Mouse (Mus musculus): ENCODE measurements around the gene Trhr2. TPM values are rescaled to one million over a fixed set of nuclear protein-coding genes. Genes with fewer than 3 reads are reported as not detected.

Gene Trhr2
- polyA plus RNA-seq, 1 experiment, result 1.8 TPM

DNA sequence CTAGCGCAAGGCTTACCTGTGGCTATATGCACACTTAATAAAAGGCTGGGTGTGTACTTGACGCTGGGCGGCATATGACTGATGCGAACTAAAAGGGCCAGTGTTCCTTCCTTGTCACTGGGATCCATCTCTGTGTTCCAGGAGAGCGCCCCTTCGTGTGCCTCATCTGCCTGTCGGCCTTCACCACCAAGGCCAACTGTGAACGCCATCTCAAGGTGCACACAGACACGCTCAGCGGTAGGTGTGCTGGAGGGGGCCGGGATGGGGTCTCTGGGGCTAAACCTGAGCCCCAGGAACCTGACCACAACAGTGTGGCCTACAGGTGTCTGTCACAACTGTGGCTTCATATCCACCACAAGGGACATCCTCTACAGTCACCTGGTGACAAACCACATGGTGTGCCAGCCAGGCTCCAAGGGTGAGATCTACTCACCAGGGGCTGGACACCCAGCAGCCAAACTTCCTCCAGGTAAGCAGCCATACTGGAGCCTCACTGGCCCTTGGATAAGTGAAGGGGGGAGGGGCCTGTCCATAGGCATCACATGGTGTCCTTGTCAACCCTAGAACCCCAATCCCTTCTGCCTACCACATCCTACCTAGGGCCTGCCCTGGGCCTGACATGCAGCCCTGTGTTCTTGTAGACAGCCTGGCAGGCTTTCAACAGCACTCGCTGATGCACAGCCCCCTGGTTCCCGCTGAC, 25.6 kb downstream of the Trhr2 start:
- TF ChIP-seq POLR2A (IDR thresholded peaks at IDR 0.05; ENCODE audit: borderline replicate concordance, insufficient read depth, low read length), result no peak
- TF ChIP-seq CTCF (IDR thresholded peaks at IDR 0.05; ENCODE audit: borderline replicate concordance, insufficient read depth, low read depth, low read length), result no peak
- H3K27me3 ChIP-seq (ENCODE audit: control insufficient read depth, insufficient read depth, low read length), result no peaks in the 10 kb centered on the region; the same call in 1 of the 2 replicates
- 93% methylated on average over 13 of the region's 13 CpGs for WGBS

GRCm38 (mm10) chr8:122333531-122333930, 27.0 kb downstream of the Trhr2 start:
- no peak overlapping the region for H3K27ac ChIP-seq (ENCODE audit: insufficient read depth, low read length)
- H3K4me1 ChIP-seq (ENCODE audit: control insufficient read depth, insufficient read depth, low read length), result peaks cover 5% of the 10 kb centered on the region
- H3K27me3 ChIP-seq (ENCODE audit: control insufficient read depth, insufficient read depth, low read length), result no peaks in the 10 kb centered on the region; the same call in 1 of the 2 replicates
- no peak for TF ChIP-seq CTCF (IDR thresholded peaks at IDR 0.05; ENCODE audit: borderline replicate concordance, insufficient read depth, low read depth, low read length)
- no peak for TF ChIP-seq POLR2A (IDR thresholded peaks at IDR 0.05; ENCODE audit: borderline replicate concordance, insufficient read depth, low read length)
- DNase-seq, result no peak
- H3K4me3 ChIP-seq (replicated peaks; ENCODE audit: insufficient read depth, low read depth, low read length), result no peak overlapping the region
- WGBS, result 88% methylated on average over 7 of the region's 7 CpGs

More for the DNA sequence above, 25.6 kb downstream of the Trhr2 start:
- Histone ChIP-seq H3K4me3 (replicated peaks; ENCODE audit: insufficient read depth, low read depth, low read length) (no peak overlapping the region), H3K27ac (ENCODE audit: insufficient read depth, low read length) (no peak overlapping the region), H3K4me1 (ENCODE audit: control insufficient read depth, insufficient read depth, low read length) (peaks cover 3% of the 10 kb centered on the region; the same call in 1 of the 2 replicates)
- DNase-seq, result no peak

- Histone ChIP-seq H3K4me3 (replicated peaks; ENCODE audit: insufficient read depth, low read depth, low read length) (no peak overlapping the region), H3K27ac (ENCODE audit: insufficient read depth, low read length) (no peak overlapping the region), H3K4me1 (ENCODE audit: control insufficient read depth, insufficient read depth, low read length) (peaks cover 9% of the 10 kb centered on the region), H3K27me3 (ENCODE audit: control insufficient read depth, insufficient read depth, low read length) (no peaks in the 10 kb centered on the region; the same call in 1 of the 2 replicates)
- TF ChIP-seq CTCF (IDR thresholded peaks at IDR 0.05; ENCODE audit: borderline replicate concordance, insufficient read depth, low read depth, low read length), result peak; percentile 97
- TF ChIP-seq POLR2A (IDR thresholded peaks at IDR 0.05; ENCODE audit: borderline replicate concordance, insufficient read depth, low read length), result no peak
- peak; percentile 78 to 90 for DNase-seq
- whole genome bisulfite sequencing, result 50% methylated on average over 6 of the region's 6 CpGs
These were observed 27.6 kb downstream of the Trhr2 start for GRCm38 (mm10) chr8:122332753-122333506.

DNA sequence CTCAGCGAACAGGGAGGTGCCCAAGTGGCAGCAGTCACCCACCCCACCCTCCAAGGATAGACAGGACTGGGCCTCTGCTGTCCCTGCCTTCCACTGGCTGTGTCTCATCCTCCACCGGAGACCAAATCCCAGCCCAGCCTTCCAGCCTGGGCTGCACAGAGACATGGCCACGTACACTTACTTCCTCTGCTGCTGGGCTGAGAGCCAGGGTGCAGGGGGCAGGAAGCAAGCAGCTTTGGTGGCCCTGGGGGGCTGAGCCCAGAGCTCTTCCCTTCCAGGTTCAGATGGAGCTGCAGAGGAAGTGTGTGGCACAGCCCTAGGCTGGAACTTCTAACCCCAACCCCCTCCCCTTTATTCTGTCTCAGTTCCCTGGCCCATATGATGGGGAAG, 29.4 kb downstream of the Trhr2 start:
- TF ChIP-seq POLR2A (IDR thresholded peaks at IDR 0.05; ENCODE audit: borderline replicate concordance, insufficient read depth, low read length) (no peak), CTCF (IDR thresholded peaks at IDR 0.05; ENCODE audit: borderline replicate concordance, insufficient read depth, low read depth, low read length) (no peak)
- WGBS, result 65% methylated on average over 3 of the region's 3 CpGs
- Histone ChIP-seq H3K4me1 (ENCODE audit: control insufficient read depth, insufficient read depth, low read length) (peaks cover 9% of the 10 kb centered on the region), H3K27me3 (ENCODE audit: control insufficient read depth, insufficient read depth, low read length) (no peaks in the 10 kb centered on the region), H3K27ac (ENCODE audit: insufficient read depth, low read length) (no peak overlapping the region), H3K4me3 (replicated peaks; ENCODE audit: insufficient read depth, low read depth, low read length) (no peak overlapping the region)
- DNase-seq, result no peak

DNA sequence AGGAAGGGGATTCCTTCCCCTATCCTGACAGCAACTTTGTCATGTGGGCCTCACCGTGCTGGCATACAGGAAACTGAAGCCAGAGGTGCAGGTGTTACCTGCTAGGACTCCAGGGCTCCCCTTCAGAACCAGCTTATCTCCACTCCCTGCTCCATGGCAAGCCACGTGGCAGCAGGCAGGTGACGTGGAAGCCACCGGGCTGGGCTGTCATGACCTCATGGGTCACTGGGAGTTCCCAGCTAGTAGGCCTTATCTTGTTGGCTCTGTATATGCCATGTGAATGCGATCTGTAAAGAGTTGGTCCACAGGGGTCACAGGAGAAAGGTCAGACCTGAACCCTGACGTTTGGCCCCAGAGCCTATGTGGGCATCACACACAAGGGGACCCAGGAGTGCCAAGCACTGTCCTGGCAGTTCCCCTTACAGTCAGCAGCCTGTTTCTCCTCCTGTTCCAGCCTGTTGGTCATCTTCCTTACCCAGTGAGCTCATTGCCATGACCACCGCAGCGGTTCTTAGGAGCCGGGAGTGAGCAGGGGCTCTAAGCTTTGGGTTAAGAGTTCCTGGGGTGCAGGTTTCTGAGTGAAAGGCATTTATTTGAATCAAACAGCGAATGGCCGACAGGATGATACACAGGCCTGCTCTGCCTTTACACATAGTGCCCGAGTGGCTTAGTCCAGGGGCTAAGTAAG, 30.0 kb downstream of the Trhr2 start:
- no peak for TF ChIP-seq CTCF (IDR thresholded peaks at IDR 0.05; ENCODE audit: borderline replicate concordance, insufficient read depth, low read depth, low read length)
- no peaks in the 10 kb centered on the region for H3K27me3 ChIP-seq (ENCODE audit: control insufficient read depth, insufficient read depth, low read length)
- peaks cover 9% of the 10 kb centered on the region for H3K4me1 ChIP-seq (ENCODE audit: control insufficient read depth, insufficient read depth, low read length)
- no peak overlapping the region for H3K4me3 ChIP-seq (replicated peaks; ENCODE audit: insufficient read depth, low read depth, low read length)
- no peak overlapping the region for H3K27ac ChIP-seq (ENCODE audit: insufficient read depth, low read length)
- DNase-seq, result no peak
- WGBS, result 88% methylated on average over 12 of the region's 12 CpGs

DNA sequence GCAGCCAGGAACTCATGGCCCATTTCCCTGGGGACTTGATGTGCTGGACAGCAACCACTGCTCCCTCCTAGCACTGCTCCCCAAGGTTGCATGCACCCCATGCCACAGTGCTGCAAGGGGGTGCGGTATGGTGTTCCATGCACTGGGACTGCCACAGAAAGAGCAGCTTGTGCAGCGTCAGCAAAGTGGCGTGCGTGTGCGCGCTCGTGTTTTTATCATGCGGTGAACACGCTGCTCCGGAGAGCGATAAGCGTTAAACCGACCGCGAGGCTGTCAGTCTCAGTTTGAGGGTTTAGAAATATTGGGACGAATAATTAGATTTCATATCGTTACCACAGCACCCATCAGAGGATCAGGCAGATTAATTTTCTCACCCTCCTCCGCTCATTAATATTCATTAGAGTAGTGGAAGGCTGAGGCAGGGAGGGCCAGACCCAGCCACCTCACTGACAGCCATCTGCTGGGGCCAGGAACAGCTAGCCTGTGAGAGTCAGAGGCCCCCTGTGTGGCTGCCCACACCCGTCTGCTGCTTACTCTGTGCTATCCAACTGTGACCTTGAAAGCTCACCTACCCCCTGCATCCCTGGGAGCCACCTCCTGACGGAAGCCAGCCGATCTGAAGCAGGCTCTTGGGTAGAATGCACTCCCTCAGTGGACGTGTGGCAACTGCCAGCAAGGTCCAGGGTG, 30.9 kb downstream of the Trhr2 start:
- WGBS, result 86% methylated on average over 22 of the region's 22 CpGs
- Histone ChIP-seq H3K4me1 (ENCODE audit: control insufficient read depth, insufficient read depth, low read length) (peaks cover 9% of the 10 kb centered on the region), H3K27me3 (ENCODE audit: control insufficient read depth, insufficient read depth, low read length) (no peaks in the 10 kb centered on the region), H3K4me3 (replicated peaks; ENCODE audit: insufficient read depth, low read depth, low read length) (no peak overlapping the region), H3K27ac (ENCODE audit: insufficient read depth, low read length) (no peak overlapping the region)
- no peak for DNase-seq
- TF ChIP-seq CTCF (IDR thresholded peaks at IDR 0.05; ENCODE audit: borderline replicate concordance, insufficient read depth, low read depth, low read length) (no peak), POLR2A (IDR thresholded peaks at IDR 0.05; ENCODE audit: borderline replicate concordance, insufficient read depth, low read length) (no peak)

DNA sequence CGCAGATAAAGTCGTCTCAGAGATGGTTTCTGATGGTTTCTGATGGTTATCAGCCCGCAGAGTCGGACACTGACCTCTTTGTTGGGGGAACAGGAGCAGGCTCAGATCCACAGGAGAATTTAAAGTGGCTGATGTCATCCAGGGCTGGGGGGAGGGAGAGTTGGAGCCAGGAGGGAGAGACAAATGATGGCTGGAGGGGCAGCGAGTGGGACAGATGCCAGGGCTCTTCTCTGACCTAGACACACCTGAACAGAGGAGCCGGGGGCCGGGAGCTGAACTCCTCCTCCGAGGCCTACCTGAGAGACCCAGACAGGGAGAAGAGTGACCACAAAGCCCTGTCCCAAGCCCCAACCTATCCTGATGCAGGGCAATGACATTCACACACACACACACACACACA, 31.5 kb downstream of the Trhr2 start:
- peaks cover 9% of the 10 kb centered on the region for H3K4me1 ChIP-seq (ENCODE audit: control insufficient read depth, insufficient read depth, low read length)
- no peaks in the 10 kb centered on the region for H3K27me3 ChIP-seq (ENCODE audit: control insufficient read depth, insufficient read depth, low read length)
- no peak for DNase-seq
- H3K4me3 ChIP-seq (replicated peaks; ENCODE audit: insufficient read depth, low read depth, low read length), result no peak overlapping the region
- TF ChIP-seq CTCF (IDR thresholded peaks at IDR 0.05; ENCODE audit: borderline replicate concordance, insufficient read depth, low read depth, low read length) (no peak), POLR2A (IDR thresholded peaks at IDR 0.05; ENCODE audit: borderline replicate concordance, insufficient read depth, low read length) (no peak)
- no peak overlapping the region for H3K27ac ChIP-seq (ENCODE audit: insufficient read depth, low read length)
- WGBS, result 79% methylated on average over 8 of the region's 8 CpGs

Measured in cerebellum, adult 2 months (tissue).